Mouse (Mus musculus): ENCODE measurements around the gene Plac1.

DNA sequence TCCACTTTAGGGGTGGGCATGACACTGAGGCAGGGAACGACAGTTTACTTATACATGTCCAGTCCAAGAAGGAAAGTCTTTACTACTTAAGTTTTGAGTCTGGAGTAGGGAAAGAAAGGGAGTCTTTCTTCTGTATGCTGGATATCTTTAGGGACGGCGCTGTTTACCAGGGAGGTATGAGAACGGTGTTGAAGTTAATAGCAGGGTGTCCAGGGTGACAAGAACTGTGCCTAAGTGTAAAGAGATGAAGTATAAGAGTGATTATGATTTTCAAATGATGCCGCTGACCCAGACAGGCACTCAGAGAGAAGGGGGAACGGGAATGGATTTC lies 182.2 kb downstream of the Plac1 start:
- no peak for TF ChIP-seq POLR2A (IDR thresholded peaks at IDR 0.05; ENCODE audit: extremely low read depth, insufficient read depth, low read length)
- no peak for TF ChIP-seq CTCF (IDR thresholded peaks at IDR 0.05; ENCODE audit: extremely low read depth, insufficient read depth, low read length)

All from cortical plate, adult 2 months (tissue).